ENCODE assay signal across 8 mouse cellular contexts in the genomic region with DNA sequence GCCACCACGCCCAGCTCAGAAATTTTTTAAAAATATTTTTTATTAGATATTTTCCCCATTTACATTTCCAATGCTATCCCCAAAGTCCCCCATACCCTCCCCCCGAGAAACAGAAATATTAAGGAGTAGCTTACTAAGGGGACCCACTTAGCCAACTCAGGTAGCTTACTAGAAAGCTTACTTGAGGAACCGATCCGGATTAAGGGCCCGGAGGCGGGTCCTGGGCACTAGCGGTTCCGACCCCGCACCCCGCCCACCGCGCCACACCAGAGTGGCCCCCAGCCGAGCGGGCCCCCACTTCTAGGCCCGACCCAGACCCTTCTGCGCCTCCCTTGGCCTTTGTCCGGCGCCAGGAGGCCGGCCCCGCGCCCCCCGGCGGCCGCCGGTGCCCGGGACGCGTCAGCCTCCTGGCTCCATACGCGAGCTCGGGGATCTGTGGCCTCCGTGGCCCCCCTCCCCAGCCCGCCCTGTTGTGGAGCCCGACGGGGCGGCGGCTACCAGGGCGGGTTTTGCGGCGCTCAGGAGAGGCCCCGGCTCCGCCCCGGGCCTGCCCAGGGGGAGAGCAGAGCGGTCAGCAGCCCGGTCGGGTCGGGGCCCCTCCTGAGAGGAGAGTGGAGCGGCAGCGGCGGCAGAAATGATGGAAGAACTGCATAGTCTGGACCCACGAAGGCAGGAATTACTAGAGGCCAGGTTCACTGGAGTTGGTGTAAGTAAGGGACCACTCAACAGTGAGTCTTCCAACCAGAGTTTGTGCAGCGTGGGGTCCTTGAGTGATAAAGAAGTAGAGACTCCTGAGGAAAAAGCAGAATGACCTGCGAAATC. TPM values are rescaled to one million over a fixed set of nuclear protein-coding genes. Genes with fewer than 3 reads are reported as not detected.
DNase-seq lines count a peak whose midpoint lies in the region; ATAC-seq and TF ChIP-seq lines count a peak whose summit lies in the region.
"Not testable (repeated sequence)": the region's sequence is repeated elsewhere in the genome, so short reads cannot be mapped to it uniquely, and the experiment has no call there.

No protein-coding gene starts in this region.

- H3K4me2 ChIP-seq in embryonic facial prominence, embryonic 12.5 days (replicated peaks) = peak overlapping the region; percentile 34; the same call in 1 of the 2 replicates
- H3K4me2 ChIP-seq in hindbrain, embryonic 13.5 days = peak overlapping the region; percentile 45
- peak overlapping the region; percentile 38; the same call in 1 of the 2 replicates for H3K4me2 ChIP-seq in lung, embryonic 14.5 days

- H3K4me1 ChIP-seq in MEL (ENCODE audit: control insufficient read depth in 1 of 2, insufficient read depth in 2 of 2, low read length in 2 of 2); embryonic facial prominence, embryonic 12.5 days; hindbrain, embryonic 13.5 days (replicated peaks); lung, embryonic 14.5 days (ENCODE audit: insufficient read depth): not testable (repeated sequence)

- DNase-seq in MEL (ENCODE audit: low read depth, low spot score); lung, embryonic 14.5 days: not testable (repeated sequence)
- peak; percentile 4 to 12 for DNase-seq in kidney, postnatal 4 days
- DNase-seq in neural tube, embryonic 10.5 days (ENCODE audit: extremely low spot score, low spot score) = peak; percentile 26
- DNase-seq in testis, postnatal 14 days (ENCODE audit: low spot score) = peak; percentile 4

- H3K79me2 ChIP-seq in MEL (ENCODE audit: control insufficient read depth, insufficient read depth, low read length, poor library complexity) = not testable (repeated sequence)

- TF ChIP-seq EP300 in MEL (IDR thresholded peaks at IDR 0.05; ENCODE audit: low read depth in 1 of 2, low read length in 2 of 2) = not testable (repeated sequence)

- TF ChIP-seq CTCF in MEL (IDR thresholded peaks at IDR 0.05 in 2 of 3, conservative IDR thresholded peaks at IDR 0.05 in 1 of 3; ENCODE audit: control insufficient read depth in 1 of 3, insufficient read depth in 1 of 3, low read depth in 2 of 3, low read length in 3 of 3, poor library complexity in 1 of 3, severe bottlenecking in 1 of 3); lung, embryonic 14.5 days (IDR thresholded peaks at IDR 0.05; ENCODE audit: low read depth): not testable (repeated sequence)

- TF ChIP-seq RAD21 in MEL (IDR thresholded peaks at IDR 0.05; ENCODE audit: low read depth, low read length) = not testable (repeated sequence)

- not testable (repeated sequence) for H3K27me3 ChIP-seq in MEL (ENCODE audit: control insufficient read depth in 1 of 2, insufficient read depth in 2 of 2, low read length in 2 of 2); embryonic facial prominence, embryonic 12.5 days; hindbrain, embryonic 13.5 days; lung, embryonic 14.5 days (ENCODE audit: insufficient read depth, low read length)

- 8% methylated on average over 29 of the region's 53 CpGs for WGBS in embryonic facial prominence, embryonic 12.5 days
- whole genome bisulfite sequencing in hindbrain, embryonic 13.5 days = 4% methylated on average over 23 of the region's 53 CpGs
- 4% methylated on average over 21 of the region's 53 CpGs for WGBS in lung, embryonic 14.5 days

- not testable (repeated sequence) for H3K27ac ChIP-seq in MEL (ENCODE audit: control insufficient read depth, low read depth, low read length); embryonic facial prominence, embryonic 12.5 days; hindbrain, embryonic 13.5 days; lung, embryonic 14.5 days (ENCODE audit: low read depth)

- not testable (repeated sequence) for H3K9me3 ChIP-seq in MEL (replicated peaks; ENCODE audit: insufficient read depth, low read length); embryonic facial prominence, embryonic 12.5 days; hindbrain, embryonic 13.5 days; lung, embryonic 14.5 days (ENCODE audit: low read depth, low read length)

- not testable (repeated sequence) for H3K36me3 ChIP-seq in MEL (ENCODE audit: control insufficient read depth in 1 of 2, insufficient read depth in 2 of 2, low read length in 2 of 2); embryonic facial prominence, embryonic 12.5 days; hindbrain, embryonic 13.5 days; lung, embryonic 14.5 days (ENCODE audit: insufficient read depth)

- H3K4me3 ChIP-seq in MEL (ENCODE audit: control insufficient read depth in 1 of 2, insufficient read depth in 1 of 2, low read depth in 2 of 2, low read length in 2 of 2) = peak overlapping the region; percentile 39 to 40; a peak in 3 of 4 replicates
- H3K4me3 ChIP-seq in embryonic facial prominence, embryonic 12.5 days = peak overlapping the region; percentile 19; the same call in 1 of the 2 replicates
- peak overlapping the region; percentile 29 for H3K4me3 ChIP-seq in hindbrain, embryonic 13.5 days
- 0 out of 2 replicates have a peak overlapping the region, but pooled peaks have one; percentile 11 for H3K4me3 ChIP-seq in lung, embryonic 14.5 days (ENCODE audit: low read depth, low read length)

- H3K9ac ChIP-seq in MEL (ENCODE audit: control insufficient read depth, low read depth, low read length, poor library complexity, severe bottlenecking) = peak overlapping the region; percentile 45; the same call in 1 of the 2 replicates
- H3K9ac ChIP-seq in embryonic facial prominence, embryonic 12.5 days; lung, embryonic 14.5 days: not testable (repeated sequence)
- 0 out of 2 replicates have a peak overlapping the region, but pooled peaks have one; percentile 46 for H3K9ac ChIP-seq in hindbrain, embryonic 13.5 days

- not testable (repeated sequence) for TF ChIP-seq POLR2A in MEL (IDR thresholded peaks at IDR 0.05; ENCODE audit: control insufficient read depth in 1 of 2, insufficient read depth in 1 of 2, low read depth in 1 of 2, low read length in 2 of 2, poor library complexity in 1 of 2)

- ATAC-seq in embryonic facial prominence, embryonic 12.5 days (ENCODE audit: insufficient number of reproducible peaks, insufficient read depth, low FRiP score, low TSS enrichment) = peak; percentile 87; the same call in 1 of the 2 replicates
- peak; percentile 96 for ATAC-seq in granulocyte monocyte progenitor cell, adult 5-6 weeks (replicated peaks; ENCODE audit: poor library complexity, severe bottlenecking)
- peak; percentile 89 for ATAC-seq in hindbrain, embryonic 13.5 days (ENCODE audit: low FRiP score)
- ATAC-seq in lung, embryonic 14.5 days (ENCODE audit: insufficient read depth) = peak; percentile 95

RNA-seq across cellular contexts. Expression of a gene that starts 7.0 kb away (rescaled TPM):
- 0.19 and 0.39 TPM in 2 replicates for total RNA-seq in MEL (2012; rRNA removed)
- polyA plus RNA-seq in MEL (2012; ENCODE audit: insufficient read depth in 1 of 2, insufficient read length in 2 of 2, low read depth in 1 of 2, low replicate concordance in 2 of 2, missing spikeins in 1 of 2) = 1 to 10 TPM in 1 of 2 experiments, not detected in 1; 9.0 TPM
- polyA plus RNA-seq in embryonic facial prominence, embryonic 12.5 days (2016; fragmentation: Nextera tagmentation; extraction: Ambion mirVana) = 2.3 and 2.5 TPM in 2 replicates
- total RNA-seq in granulocyte monocyte progenitor cell, adult 5-6 weeks (2014; fragmentation: Nextera tagmentation) = 23.4 and 45.1 TPM in 2 replicates
- 38.8 and 44.8 TPM in 2 replicates for total RNA-seq in granulocyte monocyte progenitor cell, adult 5-6 weeks (2017)
- 1.6 and 4.1 TPM in 2 replicates for polyA plus RNA-seq in hindbrain, embryonic 13.5 days (2015; fragmentation: Nextera tagmentation; extraction: Ambion mirVana)
- polyA plus RNA-seq in lung, embryonic 14.5 days (2014; fragmentation: Nextera tagmentation; extraction: Ambion mirVana) = 1.7 and 3.4 TPM in 2 replicates
